Mouse (Mus musculus) left cerebral cortex, postnatal 10 days (tissue): ENCODE results near the gene Kif5a. TPM values are rescaled to one million over a fixed set of nuclear protein-coding genes. Genes with fewer than 3 reads are reported as not detected.
"Not testable (repeated sequence)": the region's sequence is repeated elsewhere in the genome, so short reads cannot be mapped to it uniquely, and the experiment has no call there.

Experiments used
- DNase-seq, 2 experiments: peaks; one replicate each; pipeline ENCODE4 v3.0.0; 2021 to 2022; ENCODE audit warnings: low spot score in 2 of 2, mixed read lengths in 1 of 2; ENCODE audit errors: extremely low spot score in 1 of 2
- intact Hi-C: fragments of 180-260 bp; cut with DNase I; formaldehyde crosslinking; loops from one replicate; pipeline ENCODE4 v1.15.1; 2025
- total RNA-seq, 2 experiments: library from RNA; stranded (reverse); gene quantifications; 2 replicates each; pipeline ENCODE4 v1.2.3; 2021

Gene Kif5a
- 100 to 1,000 TPM; 468 to 479 TPM for total RNA-seq

DNA sequence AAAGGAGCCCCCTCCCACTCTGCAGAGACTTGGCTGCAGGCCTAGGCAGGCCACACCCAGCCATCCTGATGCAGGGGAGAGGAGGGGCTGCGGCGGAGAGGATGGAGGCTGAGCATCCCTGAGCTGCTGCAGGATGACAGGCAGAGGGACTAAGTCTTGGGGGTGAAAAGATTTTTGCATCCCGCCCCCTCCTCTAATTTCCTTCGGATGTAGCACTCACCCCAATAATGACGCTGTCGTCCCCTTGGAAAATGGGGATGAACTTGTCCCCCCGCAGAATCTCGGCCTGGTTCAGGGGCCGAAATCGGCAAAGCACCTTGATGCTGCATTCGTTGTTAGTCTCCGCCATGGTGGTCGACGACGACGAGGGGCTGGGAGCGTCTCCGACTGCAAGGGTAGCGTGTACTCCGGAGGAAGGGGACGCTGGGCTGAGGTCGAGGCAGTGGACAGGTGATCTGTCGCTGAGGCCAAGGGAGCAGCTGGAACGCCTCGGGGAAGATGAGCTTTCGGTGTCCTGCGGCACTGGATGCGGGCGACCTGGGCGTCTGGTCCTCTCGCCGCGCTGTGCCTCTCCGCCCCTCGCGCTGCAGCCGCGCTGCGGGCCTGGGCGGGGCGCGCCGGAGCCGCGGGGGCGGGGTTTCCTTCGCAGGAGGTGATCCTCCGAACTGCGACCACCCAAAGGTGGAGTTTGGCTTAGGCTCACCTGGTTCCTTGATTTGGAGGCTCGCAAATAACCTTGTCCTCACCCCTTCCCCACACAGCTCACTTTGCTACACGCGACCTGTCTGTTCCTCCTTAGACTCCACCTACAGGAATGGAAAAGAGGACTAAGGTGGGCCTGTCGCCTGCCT lies at the start of gene Kif5a:
TSS of gene Kif5a (minus strand) at position 801 of the 851 bp plus-strand sequence.
- intact Hi-C loops: no loop called here
- DNase-seq: peak in 1 of 2 experiments; percentile 78

DNA sequence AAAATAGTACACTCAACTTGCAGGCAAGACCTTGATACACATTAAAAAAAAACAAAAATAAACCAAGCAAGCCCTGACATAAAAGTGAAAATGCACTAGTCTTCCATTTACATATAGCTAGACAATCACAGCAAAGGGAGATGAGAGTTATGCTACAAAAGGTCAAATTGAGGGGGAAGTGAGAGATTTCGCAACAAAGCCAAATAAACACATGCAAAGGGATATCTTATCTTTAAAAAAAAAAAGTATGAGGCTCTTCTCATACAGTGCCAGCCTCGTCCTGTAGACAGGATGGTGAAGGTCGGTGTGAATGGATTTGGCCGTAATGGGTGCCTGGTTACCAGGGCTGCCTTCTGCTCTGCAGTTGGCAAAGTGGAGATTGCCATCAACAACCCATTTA lies 49.7 kb upstream of the Kif5a start:
- no peak for DNase-seq
- intact Hi-C loops: no loop called here

DNA sequence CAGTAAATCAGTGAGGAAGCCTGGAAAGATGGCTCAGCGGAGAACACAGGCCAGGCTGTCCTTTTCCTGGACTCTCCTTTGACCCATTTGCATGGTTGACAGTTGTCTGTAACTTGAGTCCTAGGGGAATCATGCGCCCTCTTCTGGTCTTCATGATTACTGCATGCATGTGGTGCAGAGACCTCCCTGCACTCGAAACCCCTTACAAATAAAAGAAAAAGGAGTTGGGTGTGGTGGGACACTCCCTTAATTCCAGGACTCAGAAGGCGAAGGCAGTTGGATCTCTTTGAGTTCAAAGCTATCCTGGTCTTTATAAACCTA lies 49.2 kb upstream of the Kif5a start:
- DNase-seq: peak; percentile 71 to 80
- intact Hi-C loops: no loop called here

DNA sequence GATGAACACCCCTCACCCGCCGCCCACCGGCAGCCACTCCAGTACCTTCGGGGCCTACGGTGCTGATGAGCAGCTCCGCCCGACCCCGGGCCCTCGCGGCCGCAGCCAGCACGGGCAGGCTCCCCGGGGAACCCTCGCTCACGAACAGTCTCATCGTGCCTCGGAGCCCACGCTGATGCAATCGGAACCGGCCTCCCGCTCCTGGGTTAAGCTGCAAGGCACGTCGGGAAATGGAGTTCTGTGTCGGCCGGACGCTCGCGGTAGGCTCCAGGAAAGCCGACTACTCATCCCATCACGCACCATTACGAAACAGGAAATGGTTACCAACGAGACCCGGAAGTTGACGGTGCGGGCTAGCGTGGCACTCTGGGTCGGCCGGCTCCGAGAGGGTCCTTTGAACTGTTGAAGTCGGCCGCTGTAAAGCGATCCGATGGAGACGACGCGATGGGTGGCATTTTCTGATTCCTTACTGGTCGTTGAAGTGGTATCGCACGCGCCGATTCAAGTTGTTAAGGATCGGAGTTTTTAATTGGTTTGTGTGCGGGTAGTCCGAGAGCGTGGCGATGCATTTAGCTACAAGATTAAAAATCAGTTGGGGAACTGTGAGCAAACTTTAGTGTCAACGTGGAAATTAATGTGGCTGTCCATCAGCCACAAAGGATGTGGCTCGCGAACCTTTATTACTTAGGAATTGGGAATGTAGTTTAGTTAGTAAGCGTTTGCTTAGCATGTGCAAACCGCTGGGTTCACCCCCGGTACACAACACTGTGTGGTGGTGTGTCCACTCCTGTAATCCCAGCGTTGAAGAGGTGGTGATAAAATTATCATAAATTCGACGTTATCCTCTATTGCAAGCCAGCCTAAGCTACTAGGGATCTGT lies 48.6 kb upstream of the Kif5a start, which contains the start of gene Mars:
TSS of gene Mars (minus strand) at position 311 of the 880 bp plus-strand sequence.
- intact Hi-C loops: no loop called here
- peak; percentile 94 to 96 for DNase-seq

DNA sequence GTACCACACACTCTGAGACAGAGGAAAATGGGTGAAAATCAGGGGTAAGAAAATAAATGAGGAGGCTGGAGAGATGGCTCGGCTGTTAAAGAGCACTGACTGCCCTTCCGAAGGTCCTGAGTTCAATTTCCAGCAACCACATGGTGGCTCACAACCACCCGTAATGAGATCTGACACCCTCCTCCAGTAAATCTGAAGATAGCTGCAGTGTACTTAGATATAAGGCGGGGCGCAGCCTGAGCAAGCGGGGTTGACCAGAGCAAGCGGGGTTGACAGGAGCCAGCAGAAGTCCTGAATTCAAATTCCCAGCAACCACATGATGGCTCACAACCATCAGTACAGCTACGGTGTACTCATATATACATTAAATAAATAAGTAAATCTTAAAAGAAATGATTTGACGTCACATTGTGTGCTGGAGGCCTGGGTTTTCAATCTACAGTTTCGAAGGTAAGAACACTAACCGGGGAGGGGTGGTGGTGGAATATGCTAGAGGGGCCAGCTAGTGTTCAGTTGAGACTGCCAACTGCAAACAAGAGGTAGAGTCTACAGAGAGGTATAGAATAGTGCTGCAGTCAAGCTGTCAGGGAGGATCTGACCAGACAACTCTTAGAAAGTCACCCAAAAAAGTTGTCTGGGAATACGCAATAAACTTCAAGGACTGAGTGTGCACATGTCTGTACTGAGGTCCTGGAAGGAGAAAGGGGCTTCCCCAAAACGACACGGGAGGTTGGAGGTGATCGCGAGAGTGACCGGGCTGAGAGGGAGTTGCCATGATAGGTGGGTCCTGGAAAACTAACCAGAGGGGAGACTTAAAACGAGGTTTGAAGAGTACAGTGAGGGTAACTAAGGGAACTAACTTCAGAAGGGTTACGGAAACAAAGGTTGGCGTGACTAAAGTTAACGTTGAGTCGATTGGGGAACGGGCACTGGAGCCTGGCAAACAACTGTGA lies 47.7 kb upstream of the Kif5a start:
- intact Hi-C loops: no loop called here
- no peak for DNase-seq

DNA sequence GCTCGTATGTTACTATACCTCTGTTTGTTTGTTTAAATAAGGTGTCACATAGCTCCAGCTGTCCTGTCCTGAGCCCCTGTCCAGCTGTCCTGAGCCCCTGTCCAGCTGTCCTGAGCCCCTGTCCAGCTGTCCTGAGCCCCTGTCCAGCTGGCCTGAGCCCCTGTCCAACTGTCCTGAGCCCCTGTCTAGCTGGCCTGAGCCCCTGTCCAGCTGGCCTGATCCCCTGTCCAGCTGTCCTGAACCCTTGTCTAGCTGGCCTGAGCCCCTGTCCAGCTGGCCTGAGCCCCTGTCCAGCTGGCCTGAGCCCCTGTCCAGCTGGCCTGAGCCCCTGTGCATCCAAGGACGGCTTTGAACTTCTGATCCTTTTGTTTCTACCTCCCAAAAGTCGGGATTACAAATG lies 46.0 kb upstream of the Kif5a start:
- intact Hi-C loops, DNase-seq: not testable (repeated sequence)

DNA sequence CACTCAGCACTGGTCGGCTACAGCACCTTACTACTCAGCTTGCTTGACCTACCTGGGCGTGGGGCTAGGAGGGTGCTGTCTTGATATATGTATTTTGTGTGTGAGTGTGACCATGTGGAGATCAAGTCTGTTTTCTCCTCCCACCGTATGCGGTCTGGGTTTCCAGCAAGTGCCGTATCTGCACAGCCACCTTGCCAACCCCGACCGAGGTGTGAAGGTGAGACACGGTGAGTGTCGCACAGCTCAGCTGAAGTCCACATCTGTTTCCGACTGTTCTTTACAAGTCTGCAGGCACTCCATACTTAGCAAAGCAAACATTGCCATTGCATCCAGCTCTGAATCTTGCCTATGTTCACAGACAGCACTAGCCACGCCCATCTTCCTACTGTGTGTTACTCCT lies 40.0 kb upstream of the Kif5a start:
- DNase-seq: no peak
- intact Hi-C loops: no loop called here

DNA sequence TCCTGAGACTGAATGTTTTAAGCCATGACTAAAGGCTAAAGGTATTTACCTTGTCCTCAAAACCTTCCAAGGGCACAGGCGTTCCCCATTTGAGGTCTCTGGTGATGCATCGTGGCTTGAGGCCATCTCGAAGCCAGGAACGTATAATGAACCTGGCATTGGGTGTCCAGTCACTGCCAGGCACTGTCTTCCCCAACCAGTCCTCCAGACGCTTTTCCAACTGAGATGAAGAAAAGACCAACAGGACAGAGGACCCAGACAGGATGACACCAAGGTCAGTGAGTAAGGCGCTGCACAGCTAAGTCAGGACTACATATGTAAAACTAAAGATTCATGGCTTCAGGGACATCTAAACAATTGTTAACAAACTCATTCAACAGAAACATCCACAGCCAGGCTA lies 37.2 kb upstream of the Kif5a start:
- intact Hi-C loops: no loop called here
- DNase-seq: no peak

DNA sequence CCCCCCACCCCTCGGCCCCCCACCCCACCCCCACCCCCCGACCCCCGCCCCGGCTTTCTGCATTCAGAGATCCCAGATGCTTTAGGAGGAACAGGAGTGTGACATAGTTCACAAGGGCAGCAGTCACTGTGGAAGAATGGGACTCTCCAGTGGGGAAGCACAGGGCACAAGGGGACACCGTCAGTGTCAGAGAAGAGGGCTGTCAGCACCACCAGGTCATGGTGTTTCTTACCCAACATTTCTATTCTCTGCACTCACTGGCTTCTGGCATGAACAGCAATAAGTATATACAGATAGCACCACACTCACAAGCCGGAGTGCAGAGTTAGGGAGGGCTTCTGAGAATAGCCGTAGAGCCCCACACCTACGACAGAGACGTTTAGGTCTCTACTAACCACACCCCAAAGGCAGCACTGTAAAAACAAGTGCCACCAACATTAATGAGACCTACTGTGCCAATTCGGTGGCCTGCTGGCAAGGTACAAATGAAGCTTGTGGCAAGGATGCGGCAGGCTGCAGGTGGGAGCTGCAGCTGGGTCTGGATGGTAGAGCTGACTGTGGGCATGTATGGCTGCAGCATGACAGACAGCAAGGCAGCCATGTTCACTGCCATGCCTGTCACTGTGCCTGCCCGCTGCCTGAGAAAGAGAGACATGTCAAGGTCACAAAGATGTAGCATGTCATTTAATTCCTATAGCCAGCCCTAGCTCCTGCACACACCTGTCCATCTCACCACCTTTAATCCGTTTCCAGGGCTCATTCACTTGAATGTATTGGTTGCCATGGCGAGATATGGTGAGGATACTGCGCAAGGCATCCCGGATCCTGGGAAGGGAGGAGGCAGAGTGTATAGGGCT lies 34.1 kb upstream of the Kif5a start:
- intact Hi-C loops: no loop called here
- DNase-seq: no peak

DNA sequence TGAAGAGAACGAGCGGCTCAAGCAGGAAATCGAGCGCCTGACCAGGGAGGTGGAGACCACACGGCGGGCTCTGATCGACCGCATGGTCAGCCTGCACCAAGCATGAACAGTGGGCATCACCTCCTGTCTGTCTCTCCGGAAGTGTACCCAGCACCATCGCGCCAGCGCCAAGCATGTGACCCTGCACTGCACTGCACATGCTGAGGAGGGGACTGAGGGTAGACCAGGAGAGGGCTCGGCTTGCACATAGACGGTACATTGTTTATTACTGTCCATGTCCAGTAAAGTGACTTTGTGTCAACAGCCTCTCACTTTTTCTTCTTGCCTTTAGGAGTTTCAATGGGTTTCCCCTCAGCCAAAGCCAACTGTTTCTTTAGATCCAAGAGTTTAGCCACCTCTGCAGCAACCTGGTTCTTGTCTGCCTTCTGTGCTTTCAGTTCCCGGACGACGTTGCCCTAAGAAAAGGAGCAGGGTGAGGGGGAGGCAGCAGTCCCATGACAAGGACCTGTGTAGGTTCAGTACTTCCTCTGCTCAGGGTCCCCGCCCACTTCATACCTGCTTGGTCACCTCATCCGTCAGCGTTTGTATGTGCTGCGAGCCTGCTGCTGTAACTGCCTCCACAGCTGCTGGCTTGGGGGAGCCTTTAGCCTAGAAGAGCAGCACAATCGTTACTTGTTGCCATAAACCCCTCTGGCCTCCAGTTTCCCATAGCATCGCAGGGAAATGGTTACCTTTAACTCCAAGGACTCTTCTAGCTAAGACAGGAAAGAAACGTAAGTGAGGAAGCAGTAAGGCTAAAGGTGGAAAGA lies 33.0 kb upstream of the Kif5a start:
- no peak for DNase-seq
- intact Hi-C loops: no loop called here

DNA sequence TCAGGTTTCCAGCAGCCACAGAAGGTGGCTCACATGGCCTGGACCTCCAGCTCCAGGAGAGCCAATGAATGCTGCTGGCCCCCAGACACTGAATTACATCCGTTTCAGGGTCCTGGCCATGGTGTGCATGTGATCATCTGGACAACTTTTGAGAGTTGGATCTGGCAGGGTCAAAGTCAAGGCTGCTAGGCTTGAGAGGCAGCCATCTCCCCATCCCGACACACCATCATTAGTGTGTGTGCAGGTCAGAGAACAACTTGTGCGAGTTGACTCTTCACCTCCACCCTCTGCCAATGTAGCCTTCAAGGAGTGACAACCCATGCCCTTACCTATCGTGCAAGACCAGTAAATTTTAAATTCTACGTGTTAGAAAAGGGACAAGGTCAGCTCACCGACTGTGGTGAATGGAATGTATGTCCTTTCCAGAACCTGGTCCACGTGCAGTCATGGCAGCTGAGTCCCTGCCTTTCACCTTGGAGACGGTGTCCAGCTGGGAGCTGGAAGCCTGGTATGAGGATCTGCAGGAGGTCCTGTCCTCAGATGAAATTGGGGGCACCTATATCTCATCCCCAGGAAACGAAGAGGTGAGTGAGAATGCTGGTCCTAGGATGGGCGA lies 31.9 kb upstream of the Kif5a start:
- DNase-seq: no peak
- intact Hi-C loops: no loop called here

DNA sequence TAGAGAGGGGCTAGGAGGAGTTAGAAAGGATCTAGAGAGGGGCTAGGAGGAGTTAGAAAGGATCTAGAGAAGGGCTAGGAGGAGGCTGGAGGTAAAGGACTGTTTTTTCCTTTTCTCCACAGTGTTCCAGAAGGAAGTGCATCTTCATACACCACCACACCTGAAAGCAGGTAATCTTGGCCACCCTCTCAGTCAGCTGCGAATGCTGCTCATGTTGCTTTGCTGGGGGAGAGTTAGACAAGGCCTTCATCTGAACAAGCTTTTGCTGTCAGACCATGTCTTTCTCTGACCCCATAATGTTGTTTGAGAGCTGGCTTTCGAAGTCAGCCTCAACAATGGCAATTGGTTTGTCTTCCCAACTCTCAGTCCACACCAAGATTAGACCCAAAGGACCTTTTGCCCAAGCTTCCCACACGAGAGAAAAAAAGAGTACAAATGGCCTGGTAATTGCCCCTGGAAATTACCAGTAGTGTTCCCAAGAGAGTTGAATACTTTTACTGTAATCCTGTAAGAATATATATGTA lies 30.5 kb upstream of the Kif5a start:
- intact Hi-C loops: no loop called here
- DNase-seq: no peak

DNA sequence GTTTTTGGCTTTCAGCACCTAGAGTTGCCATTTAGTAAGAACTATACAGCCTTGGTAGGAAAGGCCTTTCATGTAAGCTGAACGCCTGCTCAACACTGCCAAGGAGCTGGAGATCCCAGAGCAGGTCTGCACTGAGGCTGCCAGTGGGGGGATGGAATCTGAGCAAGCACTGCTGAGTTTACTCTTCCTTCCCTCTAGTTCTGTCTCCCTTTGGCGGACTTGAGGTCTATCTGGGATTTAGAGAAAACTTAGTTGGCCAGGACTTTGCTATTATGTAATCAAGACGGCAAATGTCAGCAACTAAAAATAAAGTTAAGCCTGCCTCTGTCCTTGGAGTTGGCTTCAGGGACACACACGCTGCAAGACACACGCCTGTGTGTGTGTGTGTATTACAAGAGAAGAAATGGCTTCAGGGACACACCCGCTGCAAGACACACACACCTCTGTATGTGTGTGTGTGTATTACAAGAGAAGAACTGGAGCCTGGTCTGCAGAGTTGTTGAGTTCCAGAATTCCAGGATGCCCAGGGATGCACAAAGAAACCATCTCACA lies 29.9 kb upstream of the Kif5a start:
- DNase-seq: no peak
- intact Hi-C loops: no loop called here

DNA sequence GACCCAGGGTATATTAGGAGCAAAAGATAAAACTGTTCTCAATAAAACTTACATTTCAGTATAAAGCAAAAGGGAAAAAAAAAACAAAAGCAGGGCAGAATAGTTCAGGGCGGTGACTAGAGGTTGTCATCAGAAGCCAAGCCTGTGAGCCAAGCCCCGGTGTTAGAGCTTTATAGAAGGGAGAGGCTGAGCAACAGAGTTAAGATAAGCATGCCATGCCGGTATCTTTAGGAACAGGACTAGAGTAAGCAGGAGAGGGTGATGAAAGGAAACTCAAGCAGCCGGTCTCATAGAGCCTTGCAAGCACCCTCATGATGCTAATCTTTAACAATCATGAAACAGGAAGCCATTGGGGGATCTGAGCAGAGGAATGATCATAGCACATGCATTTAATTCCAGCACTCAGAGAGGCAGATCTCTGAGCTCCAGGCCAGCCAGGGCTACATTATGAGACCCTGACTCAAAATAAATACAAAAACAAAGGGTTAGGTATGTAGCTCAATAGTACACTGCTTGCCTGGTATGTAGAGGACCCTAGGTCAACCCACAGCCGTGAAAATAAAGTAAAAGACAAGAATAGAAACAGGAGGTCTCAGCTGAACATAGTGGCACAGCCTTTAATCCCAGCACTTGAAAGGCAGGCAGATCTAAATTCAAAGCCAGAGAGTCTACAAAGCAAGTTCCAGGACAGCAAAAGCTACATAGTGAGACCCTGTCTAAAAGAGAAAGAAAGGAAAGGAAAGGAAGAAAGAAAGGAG lies 28.9 kb upstream of the Kif5a start:
- no peak for DNase-seq
- intact Hi-C loops: no loop called here

DNA sequence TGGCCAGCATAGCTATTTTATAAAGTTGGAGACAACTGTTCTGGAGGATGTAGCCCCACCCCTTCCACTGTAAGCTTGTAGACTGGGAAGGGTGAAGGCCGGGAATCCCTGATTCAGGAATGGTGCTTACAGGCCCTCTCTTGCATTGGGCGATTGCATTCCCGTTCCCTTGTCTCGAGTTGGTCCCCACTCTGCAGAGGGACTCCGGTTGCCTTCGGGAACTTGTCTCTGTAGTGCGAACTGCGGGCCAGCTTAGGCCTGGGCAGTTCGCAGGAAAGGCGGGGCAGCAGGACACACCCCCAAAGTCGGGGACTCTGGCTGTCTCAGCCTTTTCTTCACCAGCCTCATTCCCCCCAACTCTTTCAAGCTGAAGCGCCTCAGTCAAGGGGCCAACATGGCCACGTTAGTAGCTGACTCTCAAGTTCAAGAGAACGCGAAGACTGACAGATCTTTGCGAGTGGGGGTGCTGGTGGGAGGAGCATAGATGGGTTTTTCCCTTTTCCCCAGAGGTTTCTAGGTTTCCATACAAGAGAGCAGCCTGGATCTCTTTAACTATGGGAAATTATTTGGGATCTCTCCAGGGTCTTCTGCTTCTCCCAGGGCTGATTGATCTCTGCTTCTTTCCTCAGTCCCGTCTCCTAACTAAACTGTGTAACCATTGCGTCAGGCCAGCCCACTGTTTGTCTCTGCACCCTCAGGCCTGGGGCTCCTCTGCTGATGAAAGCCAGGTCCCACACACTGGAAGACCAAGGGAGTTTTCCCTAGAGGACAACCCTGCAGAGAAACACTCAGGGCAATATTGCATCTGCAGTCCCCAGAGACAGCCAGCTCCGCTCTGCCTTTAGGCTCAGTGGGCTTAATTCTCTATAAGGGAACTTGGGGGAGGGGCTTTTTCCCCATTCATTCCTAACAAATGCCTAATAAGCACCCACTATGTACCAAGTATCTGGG lies 28.1 kb upstream of the Kif5a start:
- peak in 1 of 2 experiments; percentile 67 for DNase-seq
- intact Hi-C loops: no loop called here
